Mouse (Mus musculus) hindbrain, postnatal 0 days (tissue): ENCODE results near the gene Ncl. TPM values are rescaled to one million over a fixed set of nuclear protein-coding genes. Genes with fewer than 3 reads are reported as not detected.

Experiments used
- ATAC-seq: fragments of 200-750 bp; cut with Nextera tagmentation; 2 replicates; pipeline ENCODE4 v1.8.0; 2017; ENCODE audit warnings: mild to moderate bottlenecking, moderate TSS enrichment, moderate library complexity
- DNase-seq: peaks from one replicate; pipeline ENCODE4 v3.0.0-alpha.2; 2015; ENCODE audit warnings: low spot score
- H3K27ac ChIP-seq: fragments of 300-500 bp; sonication (generic); 2 replicates; pipeline ENCODE4 v1.5.1; 2014; ENCODE audit warnings: mild to moderate bottlenecking
- H3K27me3 ChIP-seq: fragments of 300-500 bp; sonication (generic); 2 replicates; pipeline ENCODE4 v1.6.1; 2014; ENCODE audit warnings: low read length, mixed read lengths; ENCODE audit not compliant: insufficient read depth
- H3K36me3 ChIP-seq: fragments of 300-500 bp; sonication (generic); 2 replicates; pipeline ENCODE4 v1.6.1; 2014; ENCODE audit warnings: low read length, mixed read lengths; ENCODE audit not compliant: insufficient read depth
- H3K4me1 ChIP-seq: fragments of 300-500 bp; sonication (generic); 2 replicates; pipeline ENCODE4 v1.6.1; 2014; ENCODE audit warnings: antibody characterized with exemption, low read length, mixed read lengths; ENCODE audit not compliant: insufficient read depth
- H3K4me2 ChIP-seq: fragments of 300-500 bp; sonication (generic); 2 replicates; pipeline ENCODE4 v1.6.1; 2014; ENCODE audit warnings: low read depth, mild to moderate bottlenecking, low read length, moderate library complexity, mixed read lengths
- H3K4me3 ChIP-seq: fragments of 300-500 bp; sonication (generic); 2 replicates; pipeline ENCODE4 v1.5.1; 2014; ENCODE audit warnings: low read length
- H3K9ac ChIP-seq: fragments of 300-500 bp; sonication (generic); replicated peaks from 2 replicates; pipeline ENCODE4 v1.6.1; 2014; ENCODE audit warnings: mild to moderate bottlenecking, low read length, moderate library complexity, mixed read lengths
- H3K9me3 ChIP-seq: fragments of 300-500 bp; sonication (generic); 2 replicates; pipeline ENCODE4 v1.6.1; 2016; ENCODE audit warnings: low read length, mixed read lengths
- CTCF ChIP-seq: IDR thresholded peaks from 2 replicates; pipeline ENCODE4 v1.5.1; 2016; ENCODE audit warnings: antibody characterized with exemption, control low read depth, low read depth
- WGBS: fragments of 180-500 bp; shearing (Covaris S2); extraction: QIAGEN DNeasy Blood & Tissue Kit; methylation state at CpG from one replicate; pipeline ENCODE4 v1.1.7; 2014; 5-methylcytosine and 5-hydroxymethylcytosine counted together
- polyA plus RNA-seq: library from polyadenylated mRNA; unstranded; fragments of >200 nt; fragmentation: Nextera tagmentation; extraction: Ambion mirVana; gene quantifications from 2 replicates; pipeline ENCODE4 v1.2.1, GENCODE M21; 2015
- total RNA-seq: library from RNA; depleted of rRNA; stranded (reverse); fragments of >200 nt; gene quantifications from 2 replicates; pipeline ENCODE4 v1.2.3, GENCODE M21; 2014

Gene Ncl
- total and polyA plus RNA-seq, 2 experiments from 2014 or later: 17.2 to 203 TPM

DNA sequence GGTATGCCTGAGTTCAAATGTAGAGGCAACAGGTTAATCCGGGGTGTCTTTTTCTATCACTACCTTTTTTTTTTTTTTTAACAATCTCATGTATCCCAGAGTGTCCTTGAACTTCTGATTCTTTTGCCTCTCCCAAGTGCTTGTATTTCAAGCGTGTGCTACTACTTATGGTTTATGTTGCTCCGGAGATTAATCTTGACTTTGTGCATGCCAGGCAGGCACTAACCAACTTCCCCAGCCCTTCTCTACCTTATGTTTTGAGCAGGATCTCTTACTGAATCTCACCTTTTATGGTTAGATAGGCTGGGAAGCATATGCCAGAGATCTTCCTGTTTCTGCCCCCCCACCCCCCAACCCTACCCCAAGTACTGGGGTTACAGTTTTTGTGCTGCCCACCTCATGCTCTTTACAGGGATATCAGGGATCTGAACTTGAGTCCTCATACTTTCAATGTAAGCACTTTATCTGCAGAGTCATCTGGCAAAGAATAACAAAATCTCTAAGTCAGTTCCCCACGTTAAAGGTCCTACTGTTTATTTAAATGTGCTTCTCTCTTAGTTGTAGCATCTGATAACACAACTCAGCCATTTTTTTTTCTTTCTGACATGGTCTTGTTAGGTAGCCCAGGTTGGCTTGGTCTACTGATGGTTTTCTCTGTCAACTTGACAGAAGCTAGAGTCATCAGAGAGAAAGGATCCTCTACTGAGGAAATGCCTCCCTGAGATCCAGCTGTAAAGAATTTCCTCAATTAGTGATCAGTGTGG lies 2.8 kb upstream of the Ncl start:
- no peak for TF ChIP-seq CTCF
- no peak for DNase-seq
- ATAC-seq: no peak
- Histone ChIP-seq H3K4me3 (no peak overlapping the region), H3K36me3 (peaks cover 3% of the 10 kb centered on the region; the same call in 1 of the 2 replicates), H3K4me2 (no peak overlapping the region), H3K27me3 (no peaks in the 10 kb centered on the region), H3K4me1 (peaks cover 7% of the 10 kb centered on the region; the same call in 1 of the 2 replicates), H3K27ac (no peak overlapping the region), H3K9me3 (no peaks in the 10 kb centered on the region), H3K9ac (no peak overlapping the region)
- WGBS: 93% methylated on average over 4 of the region's 4 CpGs

DNA sequence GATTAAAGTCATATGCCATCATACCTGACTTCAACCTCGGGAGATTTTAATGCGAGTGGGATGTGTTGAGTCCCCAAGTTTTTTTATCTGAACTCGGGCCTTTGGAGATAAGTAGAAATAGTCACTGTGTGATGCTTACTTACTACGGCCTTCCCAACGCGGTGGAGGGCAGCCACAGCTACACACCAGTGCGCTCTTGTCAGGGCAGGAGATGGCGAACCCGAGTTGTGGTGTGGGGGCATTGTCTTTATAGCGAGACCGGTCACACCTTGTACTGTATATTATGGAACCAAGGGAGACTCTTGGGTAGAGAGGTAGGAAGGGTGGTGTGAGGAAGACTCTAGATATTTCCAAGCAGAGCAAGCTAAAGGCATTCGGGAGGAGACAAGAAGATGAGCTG lies 1.2 kb upstream of the Ncl start:
- H3K27me3 ChIP-seq: no peaks in the 10 kb centered on the region
- 25% methylated on average over 12 of the region's 12 CpGs for WGBS
- no peak for ATAC-seq

DNA sequence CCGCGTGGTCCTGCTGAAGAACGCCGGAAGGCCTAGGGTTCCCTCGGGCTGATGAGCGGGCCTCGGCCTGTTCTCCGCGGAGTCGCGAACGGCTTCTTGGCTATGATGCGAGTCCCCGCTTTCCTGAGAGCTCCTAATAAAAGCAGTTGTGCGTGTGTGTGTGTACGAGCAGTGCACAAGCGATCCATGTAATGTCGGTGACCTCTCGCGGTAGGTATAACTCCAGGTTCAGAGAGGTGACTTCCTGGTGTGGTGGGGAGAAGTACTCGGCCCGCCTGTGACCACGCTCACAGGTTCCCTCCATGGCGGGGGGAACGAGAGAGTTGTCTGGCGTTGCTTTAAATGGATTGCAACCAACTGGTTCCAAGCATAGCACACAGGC lies 589 bp upstream of the Ncl start:
- Histone ChIP-seq H3K9me3 (no peaks in the 10 kb centered on the region), H3K9ac (peak overlapping the region; percentile 91), H3K36me3 (peaks cover 23% of the 10 kb centered on the region), H3K4me3 (peak overlapping the region; percentile 79), H3K27me3 (no peaks in the 10 kb centered on the region), H3K4me2 (peak overlapping the region; percentile 75), H3K27ac (peak overlapping the region; percentile 100), H3K4me1 (peaks cover 7% of the 10 kb centered on the region; the same call in 1 of the 2 replicates)
- DNase-seq (no peak), ATAC-seq (no peak)
- no peak for TF ChIP-seq CTCF
- 2% methylated on average over 26 of the region's 26 CpGs for WGBS

More for the DNA sequence above, 1.2 kb upstream of the Ncl start:
- Histone ChIP-seq H3K4me1 (peaks cover 7% of the 10 kb centered on the region; the same call in 1 of the 2 replicates), H3K9me3 (no peaks in the 10 kb centered on the region), H3K4me2 (peak overlapping the region; percentile 75), H3K9ac (peak overlapping the region; percentile 91), H3K27ac (0 out of 2 replicates have a peak overlapping the region, but pooled peaks have one; percentile 100), H3K36me3 (peaks cover 17% of the 10 kb centered on the region), H3K4me3 (peak overlapping the region; percentile 79)
- no peak for TF ChIP-seq CTCF
- no peak for DNase-seq

DNA sequence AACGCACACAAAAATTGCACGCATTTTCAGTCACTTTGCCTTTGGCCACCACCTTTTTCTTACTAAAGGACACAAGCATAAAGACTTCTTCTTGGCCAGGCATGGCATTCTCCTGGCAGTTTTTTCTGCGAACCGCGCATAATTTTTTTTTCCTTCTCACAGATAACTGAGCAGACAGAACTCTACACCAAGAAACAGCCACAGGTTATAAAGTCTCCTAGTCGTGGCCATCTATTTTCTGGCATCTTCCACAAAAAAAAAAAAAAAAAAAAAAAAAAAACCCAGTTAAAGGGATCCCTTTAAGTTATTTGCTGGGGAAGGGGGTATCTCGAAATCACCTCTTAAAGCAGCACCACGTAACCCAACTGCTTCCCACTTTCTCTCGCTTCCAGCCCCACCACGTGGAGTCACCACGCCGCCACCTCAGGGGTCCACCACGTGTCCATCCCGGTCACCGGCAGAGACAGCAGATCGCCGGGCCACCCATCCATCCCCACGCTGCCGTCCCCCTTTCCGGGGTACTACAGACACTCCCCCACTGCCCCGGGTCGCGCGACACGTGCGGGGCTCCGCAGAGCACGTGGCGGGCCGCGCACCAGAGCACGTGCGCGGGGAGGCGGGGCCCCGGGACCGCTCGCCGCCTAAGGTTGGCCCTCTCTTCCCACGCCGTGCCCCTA lies 833 bp downstream of the Ncl start:
- peaks cover 37% of the 10 kb centered on the region for H3K36me3 ChIP-seq
- DNase-seq: no peak
- H3K4me2 ChIP-seq: peak overlapping the region; percentile 86
- H3K4me1 ChIP-seq: peaks cover 7% of the 10 kb centered on the region; the same call in 1 of the 2 replicates
- ATAC-seq: peak; percentile 60; the same call in 1 of the 2 replicates
- no peak for TF ChIP-seq CTCF
- no peaks in the 10 kb centered on the region for H3K27me3 ChIP-seq
- H3K4me3 ChIP-seq: peak overlapping the region; percentile 79
- no peaks in the 10 kb centered on the region for H3K9me3 ChIP-seq
- H3K27ac ChIP-seq: peak overlapping the region; percentile 100
- under 1% methylated on average over 37 of the region's 41 CpGs for WGBS
- H3K9ac ChIP-seq: peak overlapping the region; percentile 91

DNA sequence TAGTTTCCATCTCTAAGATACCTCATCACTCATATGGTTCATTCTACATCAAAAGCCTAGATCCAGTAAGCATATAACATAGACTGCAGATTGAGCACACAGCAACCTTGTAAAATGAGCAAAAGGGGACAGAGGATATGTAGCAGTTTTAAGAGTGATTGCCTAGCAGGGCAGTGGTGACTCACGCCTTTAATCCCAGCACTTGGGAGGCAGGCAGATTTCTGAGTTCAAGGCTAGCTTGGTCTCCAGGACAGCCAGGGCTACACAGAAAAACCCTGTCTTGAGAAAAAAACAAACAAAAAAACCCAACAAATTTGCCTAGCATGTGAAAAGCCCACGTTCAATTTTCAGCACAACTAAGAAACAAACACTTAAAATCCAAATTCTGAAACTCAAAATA lies 5.0 kb downstream of the Ncl start:
- WGBS: 91% methylated on average over 2 of the region's 2 CpGs
- ATAC-seq: no peak
- H3K4me1 ChIP-seq: no peaks in the 10 kb centered on the region

DNA sequence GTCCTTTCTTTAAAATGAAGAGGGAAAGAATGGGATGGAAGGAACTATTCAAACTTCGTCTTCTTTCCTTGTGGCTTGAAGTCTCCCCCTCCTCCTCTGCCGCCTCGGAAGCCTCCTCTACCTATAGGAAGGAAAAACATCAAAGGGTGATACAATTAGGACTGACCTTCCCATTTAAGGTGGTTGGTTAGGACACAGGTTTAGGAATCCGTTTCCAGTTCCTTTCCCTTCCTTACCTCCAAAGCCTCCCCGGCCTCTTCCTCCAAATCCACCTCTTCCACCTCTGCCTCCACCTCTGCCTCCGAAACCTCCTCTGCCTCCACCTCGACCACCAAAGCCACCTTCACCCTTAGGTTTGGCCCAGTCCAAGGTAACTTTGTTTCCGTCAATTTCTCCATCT lies 8.6 kb downstream of the Ncl start:
- DNase-seq: no peak
- no peak for TF ChIP-seq CTCF
- WGBS: 86% methylated on average over 8 of the region's 8 CpGs

More for the DNA sequence above, 5.0 kb downstream of the Ncl start:
- H3K27ac ChIP-seq: no peak overlapping the region
- H3K9ac ChIP-seq: no peak overlapping the region
- H3K27me3 ChIP-seq: no peaks in the 10 kb centered on the region
- DNase-seq: no peak
- H3K4me3 ChIP-seq: no peak overlapping the region
- H3K4me2 ChIP-seq: no peak overlapping the region
- peaks cover 75% of the 10 kb centered on the region for H3K36me3 ChIP-seq
- H3K9me3 ChIP-seq: no peaks in the 10 kb centered on the region
- no peak for TF ChIP-seq CTCF

More for the DNA sequence above, 8.6 kb downstream of the Ncl start:
- no peak overlapping the region for H3K27ac ChIP-seq
- no peak overlapping the region for H3K4me3 ChIP-seq
- no peaks in the 10 kb centered on the region for H3K4me1 ChIP-seq
- H3K4me2 ChIP-seq: no peak overlapping the region
- peaks cover 73% of the 10 kb centered on the region for H3K36me3 ChIP-seq
- no peaks in the 10 kb centered on the region for H3K27me3 ChIP-seq
- no peaks in the 10 kb centered on the region for H3K9me3 ChIP-seq
- ATAC-seq: no peak
- H3K9ac ChIP-seq: no peak overlapping the region
